Mouse (Mus musculus) brain, embryonic 14.5 days (tissue): ENCODE measurements around the gene Smarca2.

ENCODE experiments used
- CTCF ChIP-seq: fragments of 200-500 bp; IDR thresholded peaks from 2 replicates; pipeline ENCODE4 v1.5.1; 2012; ENCODE audit warnings: inconsistent platforms, mild to moderate bottlenecking, moderate library complexity, borderline replicate concordance; ENCODE audit not compliant: insufficient read depth, insufficient read length; ENCODE audit errors: extremely low read depth
- POLR2A ChIP-seq: fragments of 200-500 bp; IDR thresholded peaks from 2 replicates; pipeline ENCODE4 v1.6.1; 2012; ENCODE audit warnings: mild to moderate bottlenecking, inconsistent platforms, borderline replicate concordance; ENCODE audit not compliant: poor library complexity, insufficient read depth, insufficient read length, severe bottlenecking; ENCODE audit errors: extremely low read depth

- TF ChIP-seq POLR2A (no peak), CTCF (no peak)
Observed at GRCm38 (mm10) chr19:26704545-26705209, 99.8 kb downstream of the Smarca2 start.
